Mouse (Mus musculus) frontal cortex, postnatal 10 days (tissue): ENCODE results near the gene Triml1.

Source experiments
- DNase-seq, 2 experiments: peaks; one replicate each; pipeline ENCODE4 v3.0.0; 2022; ENCODE audit warnings: low spot score in 2 of 2, mixed read lengths in 1 of 2

Triml1 gene

GRCm38 (mm10) chr8:43141386-43141785, at the start of gene Triml1:
Gene Triml1 (minus strand): TSS chr8:43141486.
- DNase-seq: no peak

- no peak for DNase-seq
Measured at GRCm38 (mm10) chr8:43182281-43182680, 41.0 kb upstream of the Triml1 start.

GRCm38 (mm10) chr8:43180054-43180690, 38.9 kb upstream of the Triml1 start, which contains the start of gene Triml2:
Gene Triml2 (plus strand): TSS chr8:43180541.
- DNase-seq: no peak

- DNase-seq: no peak
Measured at GRCm38 (mm10) chr8:43179189-43179588, 37.9 kb upstream of the Triml1 start.

GRCm38 (mm10) chr8:43178263-43178662, 37.0 kb upstream of the Triml1 start:
- DNase-seq: no peak

- no peak for DNase-seq
Measured at GRCm38 (mm10) chr8:43176766-43177486, 35.6 kb upstream of the Triml1 start.

GRCm38 (mm10) chr8:43169249-43169755, 28.0 kb upstream of the Triml1 start:
- DNase-seq: no peak

- no peak for DNase-seq
Measured at GRCm38 (mm10) chr8:43168083-43168482, 26.8 kb upstream of the Triml1 start.

- no peak for DNase-seq
Measured at GRCm38 (mm10) chr8:43164453-43164852, 23.2 kb upstream of the Triml1 start.

GRCm38 (mm10) chr8:43163255-43163654, 22.0 kb upstream of the Triml1 start:
- DNase-seq: no peak

- no peak for DNase-seq
Measured at GRCm38 (mm10) chr8:43149307-43149706, 8.0 kb upstream of the Triml1 start.

- no peak for DNase-seq
Measured at GRCm38 (mm10) chr8:43111205-43111827, 30.0 kb downstream of the Triml1 start.
